Mouse (Mus musculus) G1E (cell line): Measurements from ENCODE around the gene Ppp3ca.

Experiments
- CTCF ChIP-seq: IDR thresholded peaks from 2 replicates; pipeline ENCODE4 v1.5.1; 2012; ENCODE audit warnings: low read depth, low read length, inconsistent platforms, mixed read lengths
- GATA1 ChIP-seq: IDR thresholded peaks from 2 replicates; pipeline ENCODE4 v1.6.1; 2012; ENCODE audit warnings: borderline replicate concordance, low read length, inconsistent platforms, mixed read lengths

DNA sequence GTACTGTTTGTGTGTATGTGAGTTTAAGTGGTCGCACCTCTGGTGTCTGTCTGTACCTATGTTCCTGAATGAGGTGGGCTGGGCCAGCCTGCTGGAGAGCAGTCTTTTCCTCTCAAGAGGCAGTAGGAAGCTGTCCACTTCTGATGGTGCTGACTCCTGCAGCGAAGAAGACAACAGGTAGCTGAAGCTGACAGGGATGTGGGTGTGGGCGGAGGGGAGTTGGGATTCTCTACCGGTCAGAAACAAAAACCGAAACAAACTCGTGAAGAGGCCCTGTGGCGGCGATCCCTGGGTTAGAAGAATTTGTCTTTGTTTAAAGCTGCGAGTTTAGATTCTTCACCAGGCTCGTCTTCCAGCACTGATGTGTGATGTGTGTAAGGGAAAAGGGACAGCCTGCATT, 60.1 kb downstream of the Ppp3ca start:
- TF ChIP-seq CTCF (no peak), GATA1 (no peak)
